Mouse (Mus musculus): ENCODE data around the gene Tmem246.

The Tmem246 gene

DNA sequence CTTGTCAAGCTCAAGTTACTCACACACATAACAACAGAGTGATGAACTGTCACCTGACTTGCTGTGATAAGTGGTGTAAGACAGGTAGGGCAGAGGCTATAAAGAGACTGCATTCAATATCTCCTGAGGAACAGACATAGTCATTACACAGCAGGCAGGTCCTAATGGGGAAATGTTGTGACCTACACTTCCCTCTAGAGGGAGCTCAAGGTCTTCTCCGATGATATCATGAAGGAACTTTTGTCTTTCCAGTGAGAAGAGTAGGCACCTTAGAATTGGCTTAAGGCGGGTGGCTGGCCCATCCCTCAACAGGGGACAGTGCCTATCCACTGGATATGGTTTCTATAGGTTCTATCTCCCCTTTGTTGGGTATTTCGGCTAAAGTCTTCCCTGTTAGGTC is 30.1 kb downstream of the Tmem246 start:
- peak; percentile 38 for DNase-seq

DNA sequence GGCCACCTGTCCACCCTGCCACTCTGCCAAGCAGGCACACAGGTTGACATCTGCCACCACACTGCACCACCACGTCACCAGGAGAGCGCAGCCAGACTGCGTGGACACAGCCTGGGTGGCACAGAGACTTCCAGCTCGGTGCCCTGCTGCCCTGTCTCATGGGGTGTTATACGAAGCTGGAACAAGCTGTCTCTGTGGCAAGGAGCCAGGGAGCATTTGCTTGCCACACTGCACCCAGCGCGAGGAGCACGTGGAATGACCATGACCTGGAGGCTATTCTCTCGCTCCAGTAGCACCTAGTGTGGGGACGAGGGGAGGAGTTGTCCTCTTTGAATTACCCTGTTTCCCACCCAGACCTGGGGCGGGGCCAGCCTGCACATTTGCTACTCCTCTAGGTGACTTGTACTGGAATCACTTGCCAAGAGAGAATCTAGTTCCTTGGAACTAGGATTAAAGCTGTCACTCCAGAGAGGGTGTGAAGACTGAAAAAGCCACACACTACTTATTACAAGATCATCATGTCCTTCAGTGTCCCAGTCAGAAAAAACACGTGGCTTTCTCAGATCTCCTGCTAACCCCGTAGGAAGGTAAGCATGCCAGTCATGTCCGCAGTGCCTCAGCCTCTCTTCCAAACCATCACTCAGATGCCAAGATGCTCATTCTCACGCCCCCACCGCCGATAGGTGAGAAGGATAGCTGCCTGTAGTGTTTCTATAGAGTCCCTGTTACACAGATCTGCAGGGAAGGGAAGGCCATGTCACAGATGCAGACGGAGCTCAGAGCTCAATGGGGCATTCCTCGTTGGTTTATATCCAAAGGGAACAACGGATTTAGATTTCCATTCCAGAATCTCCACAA is 37.5 kb downstream of the Tmem246 start:
- peak; percentile 35 for DNase-seq

DNA sequence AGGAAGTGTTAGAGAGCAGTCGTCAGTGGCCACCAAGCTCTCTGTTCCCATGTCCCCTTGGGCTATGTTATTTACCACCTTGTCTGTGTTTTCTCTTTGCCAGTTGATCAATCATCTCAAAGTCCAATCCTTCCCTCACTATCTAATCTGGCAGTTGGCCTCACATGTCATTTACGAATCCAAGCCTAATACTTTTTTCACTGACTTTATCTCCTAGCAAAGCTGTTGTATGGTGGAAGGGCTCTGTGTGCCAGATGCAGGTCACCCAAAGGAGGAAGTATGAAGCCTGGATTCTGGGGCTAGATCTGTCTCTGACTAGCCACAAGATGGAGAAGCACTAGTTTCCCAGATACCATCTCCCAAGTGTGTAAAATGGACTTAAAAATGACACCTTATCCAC is 39.5 kb downstream of the Tmem246 start:
- no peak for DNase-seq

DNA sequence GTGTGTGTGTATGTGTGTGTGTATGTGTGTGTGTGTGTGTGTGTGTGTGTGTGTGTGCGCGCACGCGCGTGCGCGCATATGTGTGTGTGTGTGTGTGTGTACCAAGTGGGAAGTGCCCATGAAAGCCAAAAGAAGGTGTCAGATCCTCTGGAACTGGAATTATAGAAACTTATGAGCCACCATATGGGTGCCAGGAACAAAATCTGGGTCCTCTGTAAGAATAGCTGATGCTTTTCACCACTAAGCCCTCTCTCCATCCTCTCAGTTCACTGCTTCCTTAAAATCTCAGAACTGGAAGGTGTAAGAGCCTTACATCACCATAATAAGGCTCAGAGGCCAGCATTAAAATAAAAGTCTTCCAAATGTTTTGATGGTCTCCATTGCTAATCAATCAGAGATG is 40.3 kb downstream of the Tmem246 start:
- DNase-seq = no peak

DNA sequence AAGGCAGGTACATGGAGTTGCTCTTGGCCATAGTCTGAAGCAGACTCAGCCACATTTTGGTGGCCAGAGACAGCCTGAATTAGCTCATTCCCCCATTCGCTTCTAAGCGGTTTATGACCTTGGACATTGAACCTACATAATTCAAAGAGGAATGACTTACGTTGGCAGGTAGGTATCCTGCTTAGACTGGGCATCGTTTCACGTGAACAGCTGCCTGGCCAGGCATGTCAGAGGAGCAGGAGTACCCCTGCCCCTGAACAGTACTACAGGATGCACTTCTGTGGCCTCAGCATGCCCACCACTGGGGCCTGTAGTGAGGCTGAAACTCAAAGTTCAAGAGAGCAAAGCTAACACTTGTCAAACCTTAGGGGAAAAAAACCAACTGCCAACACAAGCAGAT is 44.3 kb downstream of the Tmem246 start:
- DNase-seq = no peak

DNA sequence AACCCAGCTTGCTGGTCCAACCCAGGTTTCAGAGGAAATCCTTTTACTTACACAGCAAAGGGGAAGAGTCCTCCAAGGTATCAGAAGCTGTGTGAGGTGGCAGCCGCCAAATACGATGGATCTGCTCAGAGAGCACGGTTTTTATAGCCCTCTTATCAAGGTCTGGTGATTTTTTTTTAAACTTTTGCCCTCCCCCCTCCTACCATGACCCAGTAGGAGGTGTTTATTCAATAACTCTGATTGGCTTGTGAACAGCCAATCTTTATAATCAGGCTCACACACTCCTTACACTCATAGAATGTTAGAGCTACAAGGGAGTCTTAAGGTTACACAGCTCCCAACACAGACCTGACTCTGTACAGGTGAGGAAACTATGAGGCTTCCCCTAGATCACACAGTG is 48.3 kb downstream of the Tmem246 start, which contains the start of gene Aldob:
Aldob (minus strand) TSS at position 164 of the 400 bp plus-strand sequence.
- DNase-seq = no peak

- no peak for DNase-seq
Observed at GRCm38 (mm10) chr4:49547544-49548219, 50.0 kb downstream of the Tmem246 start.

GRCm38 (mm10) chr4:49546873-49547543 is 50.7 kb downstream of the Tmem246 start:
- DNase-seq = no peak

DNA sequence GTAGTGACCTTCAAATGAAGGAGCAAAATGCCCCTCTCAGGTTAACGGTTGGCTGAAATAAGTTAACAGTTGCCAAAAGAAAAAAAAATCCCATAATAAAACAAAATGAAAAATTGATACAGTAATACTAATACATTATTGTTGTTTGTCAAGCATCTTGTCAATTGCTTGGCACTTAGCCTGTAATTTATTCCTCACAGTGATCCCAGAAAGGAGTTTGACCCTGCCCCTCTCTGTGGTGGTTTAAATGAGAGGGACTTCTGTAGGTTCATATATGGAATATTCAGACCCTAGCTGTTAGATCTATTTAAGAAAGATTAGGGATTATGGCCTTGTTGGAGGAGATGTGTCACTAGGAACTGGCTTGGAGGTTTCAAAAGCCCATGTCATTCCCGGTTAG is 51.6 kb downstream of the Tmem246 start:
- no peak for DNase-seq

DNA sequence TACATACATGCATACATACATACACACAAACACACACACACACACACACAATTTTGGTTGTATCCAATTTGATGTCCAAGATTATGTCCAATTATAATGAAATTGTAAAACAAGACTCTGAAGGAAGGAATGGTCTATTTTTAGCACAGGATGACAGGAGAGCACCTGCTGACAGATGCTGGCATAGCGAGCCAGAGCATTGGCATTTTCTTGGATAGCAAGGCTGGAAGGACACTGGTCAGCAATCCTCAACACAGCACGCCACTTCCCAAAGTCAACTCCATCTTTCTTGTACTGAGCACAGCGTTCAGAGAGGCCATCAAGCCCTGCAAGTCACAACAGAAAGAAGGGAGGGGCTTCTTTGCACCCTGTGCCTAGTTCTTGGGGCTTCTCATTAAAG is 56.7 kb downstream of the Tmem246 start:
- DNase-seq = no peak

- DNase-seq = no peak
Observed at GRCm38 (mm10) chr4:49539665-49540064, 58.0 kb downstream of the Tmem246 start.

DNA sequence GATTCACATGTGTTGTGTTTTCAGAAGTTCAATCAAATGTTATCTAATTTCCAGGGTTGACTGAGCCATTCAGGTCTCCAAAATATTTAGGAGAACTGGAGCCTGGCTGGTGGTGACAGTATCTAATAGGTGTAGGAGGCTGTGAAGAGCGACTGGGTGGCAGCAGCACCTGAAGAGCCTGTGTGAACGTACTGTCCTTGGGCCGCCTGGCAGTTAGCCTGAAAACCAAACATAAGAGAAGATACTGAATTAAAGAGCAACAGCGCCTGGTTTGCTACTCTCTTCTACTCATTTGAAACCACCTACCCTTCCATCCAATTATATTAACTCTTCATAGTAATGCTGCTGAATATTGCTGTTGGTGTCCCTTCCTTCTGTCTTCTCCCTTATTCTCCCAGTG is 61.0 kb downstream of the Tmem246 start:
- DNase-seq = no peak

- no peak for DNase-seq
Observed at GRCm38 (mm10) chr4:49535675-49536294, 61.9 kb downstream of the Tmem246 start.

DNA sequence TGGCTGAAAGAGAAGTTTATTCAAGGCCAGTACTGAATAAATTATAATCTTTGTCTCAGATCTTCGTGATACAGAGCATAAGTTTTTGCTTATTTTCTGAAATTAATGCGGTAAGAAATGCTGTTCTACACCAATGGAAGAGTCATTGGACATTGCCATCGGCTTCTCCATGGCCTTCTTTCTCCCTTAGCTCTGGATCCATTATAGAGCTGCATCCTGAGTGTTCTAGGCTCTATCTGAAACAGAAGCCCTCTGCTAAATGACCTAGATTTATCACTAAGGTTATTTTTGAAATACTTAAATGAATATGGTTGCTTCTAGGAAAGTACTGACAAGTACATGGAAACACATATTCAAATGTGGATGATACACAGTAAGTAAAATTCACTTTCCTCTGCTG is 62.6 kb downstream of the Tmem246 start:
- no peak for DNase-seq
